Mouse (Mus musculus): ENCODE data around the gene Ino80b.

- TF ChIP-seq CTCF (IDR thresholded peaks at IDR 0.05; ENCODE audit: extremely low read depth, insufficient read length, insufficient replicate concordance, low read depth, low read length) (peak; percentile 75), POLR2A (IDR thresholded peaks at IDR 0.05; ENCODE audit: low read depth, low read length) (no peak; the same call in 1 of the 2 replicates)
Observed at GRCm38 (mm10) chr6:83107566-83108400, 17.4 kb downstream of the Ino80b start.

All from small intestine, adult 2 months (tissue).